Mouse (Mus musculus): ENCODE measurements around the gene Ntn3. TPM values are rescaled to one million over a fixed set of nuclear protein-coding genes. Genes with fewer than 3 reads are reported as not detected.

Gene Ntn3
- total RNA-seq, 1 experiment from 2014 or later, result 2.5 TPM

Small RNAs within 50 kb of the gene (microRNA-seq; reads per million reads assigned to microRNA genes)
- gene Mir5134 (0.69 to 0.71 reads per million in 2 experiments), gene Mir6965 (0 to 0.34 reads per million in 2 experiments)

Other genes with a start within 250 kb of the Ntn3 start
- 0.36 TPM in 1 of 2 replicates, not detected in the other for gene Prss30, start 229.0 kb downstream of the Ntn3 start, total RNA-seq (2021)
- not detected in 2 replicates for gene Prss22, start 211.4 kb downstream of the Ntn3 start, total RNA-seq (2021)
- 0.43 TPM in 1 of 2 replicates, not detected in the other for gene Prss27, start 171.4 kb downstream of the Ntn3 start, total RNA-seq (2021)
- gene Kctd5, start 136.0 kb downstream of the Ntn3 start, total RNA-seq (2021), result 15.4 and 17.2 TPM in 2 replicates
- 52.0 and 57.2 TPM in 2 replicates for gene Pdpk1, start 58.6 kb downstream of the Ntn3 start, total RNA-seq (2021)
- 38.1 and 45.6 TPM in 2 replicates for gene Amdhd2, start 45.8 kb downstream of the Ntn3 start, total RNA-seq (2021)
- gene Atp6v0c, start 39.8 kb downstream of the Ntn3 start, total RNA-seq (2021), result 412 and 427 TPM in 2 replicates
- 13.8 and 22.4 TPM in 2 replicates for gene Tbc1d24, start 4.0 kb downstream of the Ntn3 start, total RNA-seq (2021)
- 8.9 and 10.1 TPM in 2 replicates for gene Tedc2, start 11.3 kb upstream of the Ntn3 start, total RNA-seq (2021)
- gene Ccnf, start 42.0 kb upstream of the Ntn3 start, total RNA-seq (2021), result 8.3 and 9.6 TPM in 2 replicates
- gene Abca17, start 141.5 kb upstream of the Ntn3 start, total RNA-seq (2021), result 0.12 TPM in 1 of 2 replicates, not detected in the other
- 23.8 and 28.1 TPM in 2 replicates for gene Abca3, start 142.4 kb upstream of the Ntn3 start, total RNA-seq (2021)
- 72.0 and 76.1 TPM in 2 replicates for gene Rnps1, start 205.0 kb upstream of the Ntn3 start, total RNA-seq (2021)
- gene Eci1, start 217.1 kb upstream of the Ntn3 start, total RNA-seq (2021), result 228 and 261 TPM in 2 replicates
- gene Dnase1l2, start 233.6 kb upstream of the Ntn3 start, total RNA-seq (2021), result 2.7 and 3.5 TPM in 2 replicates

Data from adrenal gland, postnatal 25 days (tissue).